Mouse (Mus musculus) adrenal gland, postnatal 25 days (tissue): Measurements from ENCODE around the gene Rfx4. TPM values are rescaled to one million over a fixed set of nuclear protein-coding genes. Genes with fewer than 3 reads are reported as not detected.

Source experiments
- DNase-seq: peaks from one replicate; pipeline ENCODE4 v3.0.0; 2021; ENCODE audit warnings: mixed read lengths
- long read RNA-seq: library from polyadenylated mRNA; stranded (forward); transcript quantifications from one replicate; pipeline ENCODE4 v2.0.0, GENCODE M21; 2021
- total RNA-seq: library from RNA; stranded (reverse); gene quantifications from 2 replicates; pipeline ENCODE4 v1.2.3, GENCODE M21; 2021

Rfx4 gene
- total RNA-seq, result not detected in 2 replicates
- long read RNA-seq, partial matches to known transcripts, result 0 of 1 reads
- long read RNA-seq, other reads (novel, unspliced or antisense), result 1 of 1 reads

- DNase-seq, result no peak
These were observed at the start of gene Rfx4 for GRCm38 (mm10) chr10:84755786-84756203. TSS of gene Rfx4 (plus strand) at chr10:84756062.

- DNase-seq, result no peak
These were observed 49.3 kb upstream of the Rfx4 start for GRCm38 (mm10) chr10:84706543-84706942.

GRCm38 (mm10) chr10:84707226-84707625, 48.6 kb upstream of the Rfx4 start:
- DNase-seq, result no peak

- no peak for DNase-seq
These were observed 47.9 kb upstream of the Rfx4 start for GRCm38 (mm10) chr10:84707752-84708530.

GRCm38 (mm10) chr10:84710192-84710591, 45.7 kb upstream of the Rfx4 start:
- no peak for DNase-seq

- DNase-seq, result no peak
These were observed 45.0 kb upstream of the Rfx4 start for GRCm38 (mm10) chr10:84710827-84711226.

GRCm38 (mm10) chr10:84711479-84711878, 44.4 kb upstream of the Rfx4 start:
- no peak for DNase-seq

- DNase-seq, result no peak
These were observed 43.9 kb upstream of the Rfx4 start for GRCm38 (mm10) chr10:84711940-84712339.

- no peak for DNase-seq
These were observed 43.3 kb upstream of the Rfx4 start for GRCm38 (mm10) chr10:84712532-84712931.

GRCm38 (mm10) chr10:84713043-84713442, 42.8 kb upstream of the Rfx4 start:
- DNase-seq, result no peak

- DNase-seq, result no peak
These were observed 40.2 kb upstream of the Rfx4 start for GRCm38 (mm10) chr10:84715639-84716038.

- peak; percentile 34 for DNase-seq
These were observed 39.3 kb upstream of the Rfx4 start for GRCm38 (mm10) chr10:84716581-84716980.

- DNase-seq, result no peak
These were observed 33.2 kb upstream of the Rfx4 start for GRCm38 (mm10) chr10:84722711-84723110.

GRCm38 (mm10) chr10:84727005-84727404, 28.9 kb upstream of the Rfx4 start:
- DNase-seq, result no peak

- DNase-seq, result no peak
These were observed 28.1 kb upstream of the Rfx4 start for GRCm38 (mm10) chr10:84727760-84728159.

GRCm38 (mm10) chr10:84730078-84730477, 25.8 kb upstream of the Rfx4 start:
- DNase-seq, result no peak

GRCm38 (mm10) chr10:84730956-84731355, 24.9 kb upstream of the Rfx4 start:
- no peak for DNase-seq

GRCm38 (mm10) chr10:84733511-84733910, 22.4 kb upstream of the Rfx4 start:
- no peak for DNase-seq

GRCm38 (mm10) chr10:84754851-84755785, 744 bp upstream of the Rfx4 start:
- DNase-seq, result peak; percentile 43

GRCm38 (mm10) chr10:84756435-84757095, 703 bp downstream of the Rfx4 start:
- DNase-seq, result no peak

GRCm38 (mm10) chr10:84757426-84758199, 1.8 kb downstream of the Rfx4 start:
- DNase-seq, result no peak

GRCm38 (mm10) chr10:84758200-84758468, 2.3 kb downstream of the Rfx4 start:
- no peak for DNase-seq
